8 mouse cellular contexts compared by ENCODE assay signal in genomic region chr1:21075986-21076495, GRCm38 (mm10). TPM values are rescaled to one million over a fixed set of nuclear protein-coding genes. Genes with fewer than 3 reads are reported as not detected.
DNase-seq lines count a peak whose midpoint lies in the region; ATAC-seq and TF ChIP-seq lines count a peak whose summit lies in the region.

No protein-coding gene starts in this region.

- H3K4me3 ChIP-seq in embryonic fibroblast, embryonic 13.5 days (ENCODE audit: insufficient read depth, low read length), result peak overlapping the region; percentile 87
- H3K4me3 ChIP-seq in kidney, embryonic 16.5 days (ENCODE audit: low read length), result peak overlapping the region; percentile 24
- H3K4me3 ChIP-seq in neural tube, embryonic 13.5 days, result no peak overlapping the region

- no peak; the same call in 1 of the 2 replicates for TF ChIP-seq POLR2A in embryonic fibroblast, embryonic 13.5 days (IDR thresholded peaks at IDR 0.05; ENCODE audit: low read depth, low read length)

- peak overlapping the region; percentile 73 for H3K4me2 ChIP-seq in kidney, embryonic 16.5 days (replicated peaks; ENCODE audit: low read depth, low read length)
- peak overlapping the region; percentile 70 for H3K4me2 ChIP-seq in neural tube, embryonic 13.5 days

- peak overlapping the region; percentile 43 for H3K9ac ChIP-seq in kidney, embryonic 16.5 days (replicated peaks; ENCODE audit: low read length)
- peak overlapping the region; percentile 43; the same call in 1 of the 2 replicates for H3K9ac ChIP-seq in neural tube, embryonic 13.5 days

- H3K36me3 ChIP-seq in kidney, embryonic 16.5 days (ENCODE audit: insufficient read depth, low read length), result peaks cover 5% of the 10 kb centered on the region; the same call in 1 of the 2 replicates
- H3K36me3 ChIP-seq in neural tube, embryonic 13.5 days, result no peaks in the 10 kb centered on the region

- peak; percentile 17 for DNase-seq in kidney, adult 9 months
- no peak for DNase-seq in kidney, adult 11 months
- DNase-seq in right cerebral cortex, adult 2 months (ENCODE audit: low spot score in 2 of 2), result no peak
- no peak for DNase-seq in cerebellum, postnatal 10 days

- peak overlapping the region; percentile 76 for H3K27ac ChIP-seq in embryonic fibroblast, embryonic 13.5 days (ENCODE audit: insufficient read depth, low read length)
- peak overlapping the region; percentile 85 for H3K27ac ChIP-seq in kidney, embryonic 16.5 days (ENCODE audit: low read length)
- peak overlapping the region; percentile 35; the same call in 1 of the 2 replicates for H3K27ac ChIP-seq in neural tube, embryonic 13.5 days (replicated peaks)

- ATAC-seq in kidney, embryonic 16.5 days (ENCODE audit: low FRiP score, low TSS enrichment), result no peak
- ATAC-seq in neural tube, embryonic 13.5 days (ENCODE audit: low read depth), result no peak
- ATAC-seq in activated CD4-positive, CD25-positive, alpha-beta regulatory T cell, adult 4 months, result no peak

- no peaks in the 10 kb centered on the region for H3K9me3 ChIP-seq in kidney, embryonic 16.5 days (ENCODE audit: low read length)
- no peaks in the 10 kb centered on the region for H3K9me3 ChIP-seq in neural tube, embryonic 13.5 days

- H3K27me3 ChIP-seq in kidney, embryonic 16.5 days (ENCODE audit: insufficient read depth, low read length), result no peaks in the 10 kb centered on the region
- H3K27me3 ChIP-seq in neural tube, embryonic 13.5 days, result no peaks in the 10 kb centered on the region

- 12% methylated on average over 6 of the region's 6 CpGs for WGBS in kidney, embryonic 16.5 days
- 24% methylated on average over 6 of the region's 6 CpGs for WGBS in neural tube, embryonic 13.5 days

- no peak for TF ChIP-seq CTCF in embryonic fibroblast, embryonic 13.5 days (IDR thresholded peaks at IDR 0.05; ENCODE audit: borderline replicate concordance, insufficient read depth, low read length)

- peaks cover 30% of the 10 kb centered on the region for H3K4me1 ChIP-seq in embryonic fibroblast, embryonic 13.5 days (ENCODE audit: control insufficient read depth, insufficient read depth, low read length)
- peaks cover 59% of the 10 kb centered on the region for H3K4me1 ChIP-seq in kidney, embryonic 16.5 days (ENCODE audit: insufficient read depth, low read length)
- peaks cover 61% of the 10 kb centered on the region for H3K4me1 ChIP-seq in neural tube, embryonic 13.5 days (replicated peaks)

RNA-seq across cellular contexts. Expression of gene Tram2, which starts 3.0 kb away (rescaled TPM):
- polyA plus RNA-seq in embryonic fibroblast, embryonic 13.5 days (2011; ENCODE audit: insufficient read length, low read depth, missing spikeins), result 47.9 and 57.1 TPM in 2 replicates
- polyA plus RNA-seq in kidney, embryonic 16.5 days (2015; fragmentation: Nextera tagmentation; extraction: Ambion mirVana), result 8.6 and 10.2 TPM in 2 replicates
- polyA plus RNA-seq in neural tube, embryonic 13.5 days (2015; fragmentation: Nextera tagmentation; extraction: Ambion mirVana), result 2.7 and 2.9 TPM in 2 replicates
- 1 to 10 TPM; 8.0 to 8.9 TPM for polyA plus RNA-seq in activated CD4-positive, CD25-positive, alpha-beta regulatory T cell, adult 4 months (2017; shearing (Covaris generic))

Comparison
In these comparisons a context has a peak if more than half of its experiments do, and no peak if none do; other contexts are left out.
1. H3K27ac ChIP-seq: peak in every context shown above with its lines; median percentile 85 in kidney, embryonic 16.5 days; 76 in embryonic fibroblast, embryonic 13.5 days; 35 in neural tube, embryonic 13.5 days.